Mouse (Mus musculus) kidney, postnatal 36 days (tissue): ENCODE results near the gene Tnk1.
"Not testable (repeated sequence)": the region's sequence is repeated elsewhere in the genome, so short reads cannot be mapped to it uniquely, and the experiment has no call there.

Experiments used
- DNase-seq, 2 experiments: peaks; one replicate each; pipeline ENCODE4 v3.0.0; 2021 to 2022; ENCODE audit warnings: mixed read lengths in 2 of 2

Tnk1 gene

DNA sequence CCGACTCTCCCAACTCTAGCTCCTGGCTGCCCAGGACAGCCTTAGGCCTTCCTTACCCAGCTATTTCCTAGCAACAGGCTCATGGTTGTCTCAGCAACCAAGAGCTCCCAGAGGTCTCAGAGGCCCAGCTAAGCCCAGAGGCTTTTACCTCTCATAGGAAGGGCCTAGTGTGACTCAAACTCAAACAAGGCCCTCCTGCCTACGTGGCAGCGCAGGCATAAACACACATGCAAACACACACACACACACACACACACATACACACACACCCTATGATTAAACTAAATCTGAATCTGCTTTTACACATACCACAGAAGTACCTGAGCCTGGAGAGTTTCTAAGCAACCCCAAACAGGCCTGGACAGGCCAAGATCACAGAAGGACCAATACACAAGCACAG lies 19.9 kb upstream of the Tnk1 start:
- no peak for DNase-seq

DNA sequence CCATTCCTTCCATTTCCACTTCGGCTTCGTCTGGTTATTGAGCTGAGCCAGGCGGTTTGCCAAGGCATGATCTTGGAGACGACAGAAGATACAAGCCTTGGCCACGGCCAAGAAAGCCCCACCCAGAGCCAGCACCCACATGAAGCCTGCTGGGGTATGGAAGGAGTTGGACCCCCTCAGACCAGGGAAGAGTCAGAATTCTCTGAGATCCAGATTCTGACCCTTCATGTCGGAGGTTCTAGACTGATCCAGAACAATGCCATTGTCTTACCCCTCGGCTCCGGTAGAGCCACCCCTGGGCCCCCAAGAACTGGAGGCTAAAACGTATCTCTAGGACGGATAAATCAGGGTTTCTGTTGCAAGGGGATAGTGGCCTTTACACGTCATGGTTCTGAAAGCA lies 19.3 kb upstream of the Tnk1 start, which contains the start of gene Tmem95:
Tmem95 (minus strand) TSS at position 141 of the 400 bp plus-strand sequence.
- DNase-seq = no peak

DNA sequence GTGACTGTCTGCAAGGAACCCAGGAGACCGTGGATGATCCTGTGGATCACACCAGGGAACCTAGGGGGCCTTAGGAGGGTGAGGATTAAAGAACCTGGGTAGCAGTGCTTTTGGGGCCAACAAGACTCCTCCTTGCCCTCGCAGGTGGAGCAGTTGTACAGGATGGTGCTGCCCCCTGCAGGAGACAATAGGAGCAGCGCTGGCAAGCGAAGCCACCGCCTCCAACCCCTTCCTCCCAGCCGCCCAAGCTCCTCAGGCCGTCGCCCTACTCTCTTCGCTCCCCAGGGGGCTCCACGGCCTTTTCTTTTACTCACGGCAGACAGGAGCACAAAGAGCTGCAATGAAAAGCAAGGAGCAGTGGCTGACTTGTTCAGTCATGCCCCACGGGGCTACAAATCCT lies 18.3 kb upstream of the Tnk1 start:
- peak; percentile 82 to 94 for DNase-seq

DNA sequence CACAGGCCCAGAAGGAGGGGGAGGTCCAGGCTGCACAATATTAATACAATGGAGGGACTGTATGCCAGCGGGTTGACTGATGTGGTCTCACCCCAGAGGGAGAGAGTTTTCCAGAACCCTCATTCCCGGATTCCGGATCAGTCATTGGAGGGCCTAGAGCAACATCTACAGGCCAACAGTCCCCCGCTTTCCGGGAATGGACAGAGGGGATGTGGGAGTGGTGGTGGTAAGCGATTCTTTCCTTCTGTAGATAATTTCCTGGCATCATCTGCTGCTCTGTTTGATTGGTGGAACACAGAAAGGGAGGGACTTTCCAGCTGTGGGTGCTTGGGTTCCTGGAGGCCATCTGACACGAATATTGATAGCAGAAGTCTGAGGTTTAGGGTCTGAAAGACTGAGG lies 17.7 kb upstream of the Tnk1 start:
- peak; percentile 54 to 58 for DNase-seq

DNA sequence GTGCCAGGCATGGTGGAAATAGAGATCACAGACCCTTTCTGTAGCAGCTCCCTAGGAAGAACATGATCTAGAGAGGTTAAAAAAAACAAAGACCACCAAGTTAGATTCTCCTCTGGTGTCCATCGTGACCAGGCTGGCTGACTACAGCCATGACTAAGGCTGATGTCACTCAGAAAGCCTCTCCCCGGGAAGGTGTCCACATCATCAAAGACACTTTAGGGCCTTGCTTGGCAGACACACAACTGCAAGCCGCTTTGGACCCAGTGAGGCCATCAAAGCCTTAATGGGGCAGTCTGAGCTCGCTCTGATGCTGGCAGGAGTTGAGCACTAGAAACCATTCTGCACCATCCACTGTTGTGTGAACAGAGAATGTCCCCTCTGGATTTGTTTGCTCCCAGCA lies 13.9 kb upstream of the Tnk1 start:
- DNase-seq = no peak

DNA sequence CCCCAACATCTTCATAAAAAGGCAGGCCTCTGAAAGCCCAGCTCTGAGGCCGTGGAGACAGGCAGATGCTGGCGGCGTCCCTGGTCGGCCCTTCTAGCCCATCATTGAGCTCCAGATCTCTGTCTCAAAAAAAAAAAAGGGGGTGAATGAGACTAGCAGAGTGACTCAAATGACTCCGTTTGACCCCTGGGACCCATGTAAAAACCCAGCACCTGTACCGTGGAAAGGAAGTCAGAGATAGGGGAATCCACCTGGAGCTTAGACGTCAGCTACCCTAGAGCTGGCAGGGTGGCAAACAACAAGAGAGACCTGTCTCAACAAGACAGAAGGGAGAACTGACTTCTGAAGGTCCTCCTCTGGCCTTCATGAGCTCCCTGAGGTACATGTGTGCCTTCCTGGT lies 13.3 kb upstream of the Tnk1 start:
- DNase-seq = no peak

DNA sequence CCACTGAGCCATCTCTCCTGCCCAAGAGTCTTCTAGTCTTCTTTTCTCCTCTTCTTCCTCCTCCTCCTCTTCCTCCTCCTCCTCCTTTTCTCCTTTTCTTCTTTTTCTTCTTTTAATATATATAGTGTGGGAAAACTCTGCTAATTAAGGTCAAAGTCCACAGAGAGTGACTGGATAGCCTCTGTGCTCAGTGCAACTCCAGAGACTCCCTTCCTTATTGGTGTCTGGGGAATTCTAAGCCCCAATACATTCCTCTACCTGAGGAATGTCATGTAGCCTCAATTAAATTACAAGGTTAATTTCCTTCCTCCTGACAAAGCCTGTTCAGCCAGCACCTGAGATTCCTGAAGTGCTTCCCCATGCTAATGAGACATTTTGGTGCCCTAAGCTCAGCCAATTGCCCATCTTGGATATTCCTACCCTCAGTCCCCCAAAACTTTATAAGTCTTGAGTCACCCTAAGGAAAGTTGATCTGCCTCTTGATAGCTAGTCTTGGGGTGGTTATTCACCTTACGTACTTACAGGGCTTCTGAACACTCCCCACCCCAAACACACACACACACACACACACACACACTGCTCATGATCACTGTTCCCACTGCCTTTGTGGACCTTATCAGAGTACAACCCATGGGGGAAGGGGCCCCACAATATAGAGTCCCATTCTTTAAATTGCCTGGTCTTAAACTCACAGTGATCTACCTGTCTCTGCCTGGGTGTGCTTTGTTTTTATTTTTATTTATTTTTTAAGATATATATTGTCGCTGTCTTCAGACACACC lies 11.9 kb upstream of the Tnk1 start:
- no peak for DNase-seq

DNA sequence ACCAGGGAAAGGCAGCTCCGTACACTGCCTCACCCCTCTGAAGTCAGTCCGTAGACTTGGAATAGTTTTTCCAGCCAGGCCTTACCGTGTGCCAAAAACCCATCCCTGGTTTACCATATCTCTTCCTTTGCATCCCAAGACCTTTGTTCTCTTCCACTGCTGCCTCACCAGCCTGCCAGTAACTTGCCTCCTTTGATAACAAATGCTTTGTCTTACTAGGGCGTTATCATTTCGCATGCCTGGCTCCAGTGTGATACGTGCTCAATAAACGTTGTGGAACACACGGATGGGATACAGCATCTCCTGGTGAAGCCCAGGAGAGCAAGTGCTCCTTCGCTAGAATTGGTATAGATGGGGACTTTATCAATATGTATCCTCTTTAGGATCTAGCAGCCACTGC lies 8.8 kb upstream of the Tnk1 start:
- DNase-seq = no peak

DNA sequence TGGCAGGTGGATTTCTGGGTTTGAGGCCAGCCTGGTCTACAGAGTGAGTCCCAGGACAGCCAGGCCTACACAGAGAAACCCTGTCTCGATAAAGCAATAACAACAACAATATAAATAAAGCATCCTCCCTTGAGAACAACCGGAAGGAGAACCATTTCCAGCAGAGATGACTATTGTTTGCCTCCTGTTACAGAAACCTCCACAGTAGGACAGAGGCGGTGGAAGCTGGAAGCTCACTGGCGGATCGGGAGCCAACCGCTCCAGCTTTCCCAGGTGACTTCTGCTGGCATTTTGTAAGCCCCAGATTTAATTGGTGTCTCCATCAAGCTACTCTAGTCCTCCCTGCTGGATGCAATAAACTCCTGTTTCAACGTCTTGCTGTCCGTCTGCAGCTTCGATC lies 7.0 kb upstream of the Tnk1 start:
- no peak for DNase-seq

DNA sequence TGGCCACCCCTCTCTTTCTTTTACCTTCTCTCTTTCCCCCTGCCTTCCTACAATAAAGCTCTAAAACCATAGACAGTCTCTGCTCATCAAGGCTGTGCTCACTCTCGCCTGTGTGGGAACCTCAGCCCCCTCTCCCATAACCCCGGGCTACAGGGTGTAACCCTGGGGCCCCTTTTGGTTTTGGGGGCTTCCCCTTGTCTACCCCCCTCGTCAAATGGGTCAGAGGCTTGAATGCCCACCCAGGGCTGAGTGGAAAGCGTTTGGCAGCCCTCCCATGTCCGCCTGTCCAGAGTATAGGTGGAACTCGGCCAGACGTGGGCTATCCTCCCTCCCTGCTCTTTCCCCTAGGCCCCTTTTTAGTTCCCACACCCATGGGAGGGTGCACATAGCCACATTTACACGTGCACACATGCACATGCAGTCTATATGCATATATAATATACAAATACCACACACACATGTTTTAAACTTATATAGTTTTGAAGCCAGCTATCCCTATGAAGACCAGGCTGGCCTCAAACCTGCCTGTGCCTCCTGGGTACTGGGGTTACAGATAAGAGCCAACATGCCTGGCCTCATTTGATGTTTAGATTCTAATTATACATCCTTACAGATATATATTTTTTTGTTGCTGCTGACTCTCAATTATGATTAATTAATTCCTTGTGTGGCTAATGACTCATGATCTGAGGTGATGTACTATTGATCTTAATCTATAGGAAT lies 5.8 kb upstream of the Tnk1 start:
- DNase-seq = no peak

DNA sequence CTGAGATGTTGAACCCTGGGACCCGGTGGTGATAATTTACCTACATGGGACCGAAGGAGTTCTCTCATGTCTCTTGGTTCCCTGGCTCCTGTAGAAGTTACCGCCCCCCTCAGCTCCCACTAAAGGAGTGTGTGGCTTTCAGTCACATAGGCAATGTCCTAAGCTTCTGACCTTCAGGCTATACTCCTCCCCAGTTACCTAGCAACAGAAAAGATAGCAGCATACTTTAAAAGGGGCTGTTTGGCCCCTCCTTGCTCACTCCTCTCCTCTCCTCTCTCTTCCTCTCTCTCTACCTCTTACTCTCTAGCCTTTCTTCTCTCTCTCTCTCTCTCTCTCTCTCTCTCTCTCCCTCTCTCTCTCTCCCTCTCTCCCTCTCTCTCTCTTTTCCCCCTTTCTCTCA lies 5.2 kb upstream of the Tnk1 start:
- DNase-seq = not testable (repeated sequence)

DNA sequence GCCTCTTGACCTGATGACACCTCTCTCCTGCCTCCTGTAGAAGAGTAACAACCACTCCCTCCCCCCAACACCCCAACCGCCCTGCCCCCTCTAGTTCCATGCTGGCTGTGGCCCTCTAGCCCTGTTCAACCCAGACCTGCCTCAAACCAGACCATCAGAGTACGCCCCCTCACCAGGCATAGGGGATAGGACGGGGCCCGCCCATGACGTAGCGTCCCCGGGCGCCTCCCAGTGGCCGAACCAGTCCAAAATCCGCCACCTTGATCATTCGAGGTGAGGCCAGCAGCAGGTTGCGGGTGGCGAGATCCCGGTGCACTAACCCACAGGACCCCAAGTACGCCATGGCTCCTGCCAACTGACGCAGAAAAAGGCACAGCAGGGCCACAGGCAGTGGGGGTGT lies 3.2 kb downstream of the Tnk1 start:
- DNase-seq = peak; percentile 31 to 78

DNA sequence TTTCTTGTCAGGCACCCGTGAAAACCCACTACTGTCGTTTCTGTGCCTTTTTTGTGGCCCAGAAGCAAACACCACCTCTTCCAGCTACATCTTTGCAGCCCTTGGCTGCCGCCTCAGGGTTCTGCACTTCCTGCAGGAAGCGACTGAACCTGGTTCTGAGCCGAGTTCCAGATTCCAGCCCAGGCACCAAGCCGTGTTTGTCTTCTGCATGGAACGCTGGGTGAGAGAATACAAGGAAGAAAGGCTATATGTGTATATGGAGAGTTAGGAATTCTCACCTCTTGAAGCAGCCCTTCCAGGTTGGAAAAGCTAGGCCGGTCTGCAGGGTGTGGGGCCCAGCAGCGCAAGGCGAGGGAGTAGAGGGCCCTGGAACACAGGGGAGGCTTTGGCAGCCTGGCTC lies 3.9 kb downstream of the Tnk1 start:
- DNase-seq = no peak

DNA sequence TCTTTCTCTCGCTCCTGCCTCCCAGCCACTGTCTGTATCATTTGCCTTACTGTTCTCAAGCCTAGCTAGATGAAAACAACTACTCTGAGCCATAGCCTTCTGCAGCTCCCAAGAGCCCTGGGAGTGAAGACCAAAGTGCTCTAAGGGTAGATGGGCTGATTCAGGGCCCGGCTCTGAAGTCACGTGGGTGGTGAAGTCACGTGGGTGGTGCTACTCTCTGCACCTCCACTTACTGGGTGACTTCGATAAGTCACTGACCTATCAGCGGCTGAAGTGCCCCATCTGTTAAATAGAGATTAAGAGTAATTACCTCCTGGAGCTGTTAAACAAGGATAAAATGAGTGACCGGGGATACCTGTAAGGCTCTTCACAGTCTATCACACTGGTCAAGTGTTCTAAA lies 4.5 kb downstream of the Tnk1 start:
- DNase-seq = peak; percentile 56 to 67

DNA sequence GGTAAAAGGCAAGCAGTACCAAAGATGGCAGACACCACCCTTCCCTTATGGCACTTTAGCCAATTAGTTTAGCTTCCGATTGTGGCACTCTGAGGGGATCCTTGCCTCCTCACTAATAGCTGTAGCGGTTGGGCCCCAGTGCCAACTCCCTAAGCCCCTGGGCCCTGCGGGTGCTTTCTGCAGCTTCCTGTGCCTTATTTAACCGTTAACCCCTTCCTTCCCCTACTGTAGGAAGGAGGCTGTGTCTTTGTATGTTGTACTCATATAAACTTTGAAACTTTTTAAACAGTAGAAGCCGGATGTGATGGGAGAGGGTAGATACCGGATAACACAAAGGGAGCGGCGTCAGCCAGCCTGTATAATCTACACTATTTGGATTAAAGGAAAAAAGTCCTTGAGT lies 7.8 kb downstream of the Tnk1 start:
- no peak for DNase-seq

DNA sequence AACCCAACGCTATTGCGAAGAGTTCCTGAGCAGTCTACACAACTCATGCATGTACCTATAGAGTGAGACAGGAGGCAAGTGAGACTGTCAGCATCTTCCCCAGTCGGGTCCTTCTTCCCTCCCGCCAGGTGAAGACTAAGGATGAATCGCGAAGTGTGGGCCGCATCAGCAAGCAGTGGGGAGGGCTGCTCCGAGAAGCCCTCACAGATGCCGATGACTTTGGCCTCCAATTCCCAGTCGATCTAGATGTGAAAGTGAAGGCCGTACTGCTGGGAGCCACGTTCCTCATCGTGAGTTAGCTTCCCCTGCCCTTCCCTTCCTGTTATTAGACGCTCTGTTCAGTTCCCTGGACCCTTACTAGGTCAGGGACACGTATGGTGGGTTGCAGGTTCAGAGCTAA lies 8.6 kb downstream of the Tnk1 start:
- no peak for DNase-seq

DNA sequence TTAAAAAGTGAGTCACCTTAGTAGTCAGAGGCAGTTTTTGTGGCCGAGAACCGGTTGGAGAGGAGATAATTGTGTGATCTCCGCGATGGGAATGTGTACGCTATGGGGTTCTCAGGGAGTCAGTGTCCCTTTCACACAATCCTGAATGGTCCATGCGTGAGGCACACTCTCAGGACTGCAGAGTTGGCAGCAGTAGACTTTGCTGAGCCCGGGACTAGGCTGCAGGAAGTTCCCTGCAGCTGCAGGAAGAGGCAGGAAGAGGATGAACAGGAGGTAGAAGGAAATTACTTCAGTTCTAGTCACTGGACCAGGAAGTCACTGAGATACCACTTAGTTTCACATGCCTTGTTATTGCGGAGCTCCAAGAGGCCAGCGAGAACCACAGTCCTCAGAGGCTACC lies 9.4 kb downstream of the Tnk1 start:
- DNase-seq = peak in 1 of 2 experiments; percentile 13

DNA sequence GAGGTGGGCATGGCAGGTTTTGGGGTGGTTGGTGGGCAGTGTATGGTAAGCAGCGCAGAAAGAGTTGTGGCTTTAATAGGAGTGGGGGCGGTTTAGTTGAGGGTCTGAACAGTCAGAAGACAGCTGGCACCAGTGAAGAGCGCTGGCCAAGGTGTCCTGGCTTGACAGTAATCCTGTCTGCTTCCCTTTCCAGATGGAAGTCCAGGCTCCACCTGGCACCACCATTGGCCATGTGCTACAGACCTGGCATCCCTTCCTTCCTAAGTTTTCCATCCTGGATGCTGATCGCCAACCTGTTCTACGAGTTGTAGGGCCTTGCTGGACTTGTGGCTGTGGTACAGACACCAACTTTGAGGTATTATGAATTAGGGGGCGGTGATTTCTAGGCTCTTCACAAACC lies 10.5 kb downstream of the Tnk1 start:
- no peak for DNase-seq

DNA sequence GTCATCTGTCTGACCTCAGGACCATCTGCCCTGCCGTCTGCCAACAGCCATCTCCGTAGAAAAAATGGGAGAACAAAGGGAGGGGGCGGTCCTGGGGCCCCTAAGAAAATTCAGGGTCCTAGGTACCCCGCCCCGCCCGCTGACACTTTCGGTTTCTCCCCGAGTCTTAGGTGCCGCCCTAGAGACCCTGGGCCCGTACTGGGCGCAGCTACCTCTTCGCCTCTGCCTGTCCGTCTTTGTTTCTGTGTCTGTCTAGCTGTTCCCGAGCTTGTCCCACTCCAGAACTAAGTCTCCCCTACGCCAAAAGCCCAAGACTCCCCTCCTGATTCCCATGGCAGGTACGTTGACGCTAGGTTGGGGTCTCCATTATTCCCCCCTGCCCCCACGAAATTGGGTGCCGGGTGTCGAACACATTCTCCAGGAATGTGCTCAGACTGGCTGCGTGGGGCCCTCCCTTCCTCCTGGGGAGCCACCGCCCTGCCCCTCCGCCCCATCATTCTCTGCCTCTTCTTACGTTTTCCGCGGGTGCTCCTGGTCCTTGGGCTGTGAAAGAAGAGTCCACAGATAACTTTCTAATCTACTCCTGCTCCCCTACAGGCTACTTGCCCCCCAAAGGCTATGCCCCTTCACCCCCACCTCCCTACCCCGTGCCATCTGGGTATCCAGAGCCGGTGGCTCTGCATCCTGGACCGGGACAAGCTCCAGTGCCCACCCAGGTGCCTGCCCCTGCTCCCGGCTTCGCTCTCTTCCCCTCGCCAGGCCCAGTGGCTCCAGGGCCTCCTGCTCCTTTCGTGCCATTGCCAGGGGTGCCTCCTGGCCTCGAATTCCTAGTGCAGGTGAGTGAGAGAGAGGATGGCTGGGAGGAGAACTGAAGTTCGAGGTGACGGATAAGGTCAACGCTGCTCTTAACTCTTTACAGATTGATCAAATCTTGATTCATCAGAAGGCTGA lies 11.5 kb downstream of the Tnk1 start:
- peak in 1 of 2 experiments; percentile 41 for DNase-seq

DNA sequence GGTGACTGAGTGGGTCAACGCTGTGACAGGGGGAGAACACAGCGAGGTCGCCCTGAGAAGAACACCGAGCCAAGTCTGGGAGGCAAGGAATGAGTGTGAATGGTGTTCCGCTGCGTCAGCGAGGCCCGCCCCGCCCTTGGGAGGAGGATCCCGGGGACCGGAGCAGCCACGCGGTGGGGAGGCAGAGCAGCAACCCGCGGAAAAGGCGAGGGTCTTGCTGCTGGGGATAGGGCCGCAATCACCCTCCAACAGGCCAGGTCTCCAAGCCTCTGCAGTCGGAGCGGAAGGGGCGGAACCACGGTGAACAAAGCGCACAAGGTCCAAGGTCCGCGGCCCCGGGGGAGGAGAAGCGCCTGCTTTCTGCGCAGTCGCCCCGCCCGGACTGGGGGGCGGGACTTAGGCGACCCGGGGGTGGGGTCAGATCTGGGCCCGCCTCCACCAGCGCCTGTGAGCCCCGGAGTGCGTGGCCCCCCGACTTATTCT lies 12.3 kb downstream of the Tnk1 start, which contains the start of gene Plscr3:
Plscr3 (plus strand) TSS at position 179 of the 483 bp plus-strand sequence.
- peak; percentile 96 to 98 for DNase-seq

DNA sequence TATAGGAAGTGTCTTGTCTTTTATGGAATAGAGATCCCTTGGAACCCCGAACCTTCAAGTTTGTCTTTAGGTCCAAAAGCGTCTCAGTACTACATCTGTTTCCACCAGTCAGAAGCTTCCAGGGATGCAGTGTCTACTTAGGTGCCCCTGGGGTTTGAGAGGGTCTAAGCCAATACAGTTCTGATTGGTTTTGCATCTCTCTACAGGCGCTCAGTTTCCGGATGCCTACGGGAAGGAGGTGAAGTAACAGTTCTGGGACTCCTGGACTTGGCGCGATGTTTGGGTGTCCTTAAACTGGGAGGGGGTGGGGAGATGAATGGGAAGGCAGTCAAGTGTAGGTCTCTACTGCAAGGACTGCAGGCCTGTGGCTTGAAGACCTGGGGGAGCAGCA lies 19.8 kb downstream of the Tnk1 start:
- peak; percentile 19 to 42 for DNase-seq

DNA sequence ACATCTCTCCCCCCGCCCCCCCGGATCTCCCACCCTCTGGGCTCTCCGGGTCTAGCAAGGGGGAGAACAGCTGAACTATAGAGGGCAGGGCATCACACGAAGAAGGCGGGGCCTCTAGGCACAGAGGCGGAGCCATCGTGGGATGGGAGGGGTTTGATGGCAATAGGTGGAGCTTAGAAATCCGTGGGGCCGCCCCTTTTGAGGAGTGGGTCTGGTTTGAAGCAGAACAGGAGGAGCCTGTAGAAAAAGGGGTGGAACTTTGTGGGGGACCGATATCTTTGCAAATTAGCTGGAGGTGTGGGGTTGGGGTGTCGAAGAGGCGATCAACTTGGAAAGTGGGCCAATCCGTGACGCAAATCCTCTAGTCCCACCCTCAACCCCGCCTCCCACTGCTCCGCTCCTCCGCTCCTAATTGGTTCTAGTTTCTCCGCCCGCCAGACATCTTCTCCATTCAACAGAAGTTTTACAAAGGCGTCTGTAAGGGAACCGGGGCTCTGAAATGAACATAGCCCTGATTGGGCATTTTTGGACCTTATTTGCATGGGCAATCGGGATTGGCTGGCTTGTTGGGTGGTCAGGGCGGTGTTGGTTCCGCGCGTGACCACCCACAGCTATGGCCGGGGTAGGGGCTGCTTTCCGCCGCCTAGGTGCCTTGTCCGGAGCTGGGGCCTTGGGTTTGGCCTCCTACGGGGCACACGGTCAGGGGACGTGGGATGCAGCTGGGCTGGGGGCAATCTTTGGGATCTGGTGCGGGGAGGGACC lies 20.4 kb downstream of the Tnk1 start, which contains the start of gene Tmem256:
Tmem256 (plus strand) TSS at position 563 of the 762 bp plus-strand sequence.
- peak; percentile 97 to 99 for DNase-seq
